Mouse (Mus musculus) hindbrain, embryonic 13.5 days (tissue): ENCODE measurements around the gene Arhgef25. TPM values are rescaled to one million over a fixed set of nuclear protein-coding genes. Genes with fewer than 3 reads are reported as not detected.
"Not testable (repeated sequence)": the region's sequence is repeated elsewhere in the genome, so short reads cannot be mapped to it uniquely, and the experiment has no call there.

Experiments
- ATAC-seq: fragments of 200-750 bp; cut with Nextera tagmentation; 2 replicates; pipeline ENCODE4 v1.8.0; 2017; ENCODE audit warnings: moderate TSS enrichment; ENCODE audit not compliant: low FRiP score
- H3K27ac ChIP-seq: fragments of 300-500 bp; sonication (generic); 2 replicates; pipeline ENCODE4 v1.5.1; 2015; ENCODE audit warnings: inconsistent platforms, mild to moderate bottlenecking, moderate library complexity
- H3K27me3 ChIP-seq: fragments of 300-500 bp; sonication (generic); 2 replicates; pipeline ENCODE4 v1.6.1; 2015; ENCODE audit warnings: mild to moderate bottlenecking, inconsistent platforms
- H3K36me3 ChIP-seq: fragments of 300-500 bp; sonication (generic); 2 replicates; pipeline ENCODE4 v1.6.1; 2015; ENCODE audit warnings: mild to moderate bottlenecking, inconsistent platforms
- H3K4me1 ChIP-seq: fragments of 300-500 bp; sonication (generic); replicated peaks from 2 replicates; pipeline ENCODE4 v1.6.1; 2015; ENCODE audit warnings: inconsistent platforms
- H3K4me2 ChIP-seq: fragments of 300-500 bp; sonication (generic); 2 replicates; pipeline ENCODE4 v1.6.1; 2015; ENCODE audit warnings: inconsistent platforms, mild to moderate bottlenecking, moderate library complexity
- H3K4me3 ChIP-seq: fragments of 300-500 bp; sonication (generic); 2 replicates; pipeline ENCODE4 v1.5.1; 2015; ENCODE audit warnings: mild to moderate bottlenecking, inconsistent platforms
- H3K9ac ChIP-seq: fragments of 300-500 bp; sonication (generic); 2 replicates; pipeline ENCODE4 v1.6.1; 2015; ENCODE audit warnings: mild to moderate bottlenecking, inconsistent platforms
- H3K9me3 ChIP-seq: fragments of 300-500 bp; sonication (generic); 2 replicates; pipeline ENCODE4 v1.6.1; 2016; ENCODE audit warnings: inconsistent platforms
- WGBS: fragments of 180-500 bp; shearing (Covaris S2); methylation state at CpG from one replicate; pipeline ENCODE4 v1.1.7; 2015; 5-methylcytosine and 5-hydroxymethylcytosine counted together
- polyA plus RNA-seq: library from polyadenylated mRNA; unstranded; fragments of >200 nt; fragmentation: Nextera tagmentation; extraction: Ambion mirVana; gene quantifications from 2 replicates; pipeline ENCODE4 v1.2.1, GENCODE M21; 2015

Arhgef25 gene
- polyA plus RNA-seq, 1 experiment from 2014 or later: 28.4 TPM

DNA sequence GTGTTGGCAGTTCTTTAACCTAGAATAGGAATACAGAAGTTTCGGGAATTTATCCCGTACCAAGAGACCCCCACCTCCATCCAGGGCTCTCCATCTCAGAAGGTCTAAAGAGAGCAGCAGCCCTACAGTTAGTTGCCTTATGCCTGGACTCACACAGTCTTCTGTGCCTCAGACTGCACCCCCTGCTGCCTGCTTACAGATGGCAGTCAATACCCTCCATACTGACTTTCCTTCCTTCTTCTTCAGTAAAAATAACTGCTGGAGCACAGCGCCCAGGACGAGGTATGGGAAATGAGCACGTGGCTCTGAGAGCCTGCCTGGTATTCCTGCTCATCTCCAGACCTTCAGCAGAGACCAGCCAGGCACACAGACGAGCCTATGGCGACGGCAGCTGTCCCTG lies 10.4 kb upstream of the Arhgef25 start:
- Histone ChIP-seq H3K4me1 (peaks cover 14% of the 10 kb centered on the region), H3K27ac (no peak overlapping the region), H3K4me3 (no peak overlapping the region), H3K9me3 (no peaks in the 10 kb centered on the region), H3K36me3 (peaks cover 76% of the 10 kb centered on the region), H3K27me3 (no peaks in the 10 kb centered on the region), H3K4me2 (no peak overlapping the region), H3K9ac (no peak overlapping the region)
- WGBS: 88% methylated on average over 8 of the region's 8 CpGs
- no peak for ATAC-seq

DNA sequence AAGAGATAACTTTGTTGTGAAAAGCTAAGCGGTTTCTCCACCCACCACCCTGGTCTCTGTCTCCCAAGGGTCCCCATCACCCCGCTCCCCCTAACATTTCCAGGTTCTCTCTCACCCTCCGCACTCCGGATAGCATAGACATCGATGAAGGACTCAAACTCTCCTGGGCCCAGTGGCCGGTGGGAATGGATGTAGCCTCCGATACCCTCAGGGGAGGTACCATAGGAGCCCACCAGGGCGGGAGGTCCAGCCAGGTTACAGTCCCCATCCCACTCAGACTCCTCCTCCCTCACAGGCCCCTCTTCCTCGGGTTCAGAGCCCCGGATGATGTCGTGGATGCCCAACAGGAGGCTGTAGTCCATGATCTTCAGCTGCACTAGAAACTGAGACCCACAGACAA lies 9.6 kb upstream of the Arhgef25 start:
- Histone ChIP-seq H3K4me1 (peaks cover 20% of the 10 kb centered on the region), H3K9me3 (no peaks in the 10 kb centered on the region), H3K36me3 (peaks cover 68% of the 10 kb centered on the region), H3K27ac (no peak overlapping the region), H3K4me2 (no peak overlapping the region), H3K9ac (peak overlapping the region; percentile 24; the same call in 1 of the 2 replicates), H3K27me3 (no peaks in the 10 kb centered on the region), H3K4me3 (no peak overlapping the region)
- WGBS: 87% methylated on average over 11 of the region's 11 CpGs
- ATAC-seq: no peak

DNA sequence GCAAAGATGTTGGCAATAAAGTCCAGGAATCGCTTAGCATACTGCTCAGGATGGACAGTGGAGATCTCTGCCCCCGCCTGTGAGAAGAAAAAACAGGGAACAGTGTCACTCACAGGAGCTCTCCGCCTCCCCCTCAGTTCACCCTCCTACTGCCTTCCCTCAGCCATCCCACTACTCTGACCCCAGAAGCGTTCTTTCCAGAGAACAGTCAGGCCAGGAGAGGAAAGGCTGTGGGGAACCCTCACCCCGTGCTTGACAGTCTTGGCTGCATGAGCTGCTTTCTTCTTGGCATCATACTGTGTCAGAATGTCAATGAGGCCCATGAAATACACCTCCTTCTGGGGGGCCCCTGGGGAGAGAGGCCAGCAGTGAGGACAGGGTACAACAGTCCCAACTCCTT lies 9.2 kb upstream of the Arhgef25 start:
- H3K4me2 ChIP-seq: no peak overlapping the region
- no peaks in the 10 kb centered on the region for H3K27me3 ChIP-seq
- H3K4me1 ChIP-seq: peaks cover 24% of the 10 kb centered on the region
- H3K36me3 ChIP-seq: peaks cover 66% of the 10 kb centered on the region
- H3K27ac ChIP-seq: no peak overlapping the region
- H3K9me3 ChIP-seq: no peaks in the 10 kb centered on the region
- H3K9ac ChIP-seq: peak overlapping the region; percentile 24; the same call in 1 of the 2 replicates
- ATAC-seq: no peak
- no peak overlapping the region for H3K4me3 ChIP-seq
- 68% methylated on average over 5 of the region's 5 CpGs for WGBS

DNA sequence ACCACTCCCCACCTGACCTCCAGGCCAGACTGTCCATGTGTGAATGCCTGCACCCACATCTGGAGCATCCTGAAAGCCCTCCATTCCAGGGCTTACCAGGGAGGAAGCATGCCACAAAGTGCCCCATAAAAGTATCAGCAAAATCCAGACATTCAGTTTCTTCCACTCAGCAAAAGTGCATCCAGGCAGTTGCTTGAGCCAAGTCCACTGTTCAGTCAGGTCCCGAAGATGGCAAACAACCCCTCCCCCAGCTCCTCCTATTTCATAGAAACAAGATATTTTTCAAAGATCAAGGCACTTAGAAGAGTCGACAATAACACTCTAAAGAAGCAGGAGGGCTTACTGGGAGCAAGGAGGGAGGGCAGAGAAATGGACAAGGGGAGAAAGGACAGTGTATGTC lies 8.6 kb upstream of the Arhgef25 start:
- Histone ChIP-seq H3K27me3 (no peaks in the 10 kb centered on the region), H3K9ac (no peak overlapping the region), H3K36me3 (peaks cover 60% of the 10 kb centered on the region), H3K4me1 (peaks cover 25% of the 10 kb centered on the region), H3K4me2 (no peak overlapping the region), H3K9me3 (no peaks in the 10 kb centered on the region), H3K4me3 (no peak overlapping the region), H3K27ac (no peak overlapping the region)
- 76% methylated on average over 2 of the region's 2 CpGs for WGBS
- no peak for ATAC-seq

DNA sequence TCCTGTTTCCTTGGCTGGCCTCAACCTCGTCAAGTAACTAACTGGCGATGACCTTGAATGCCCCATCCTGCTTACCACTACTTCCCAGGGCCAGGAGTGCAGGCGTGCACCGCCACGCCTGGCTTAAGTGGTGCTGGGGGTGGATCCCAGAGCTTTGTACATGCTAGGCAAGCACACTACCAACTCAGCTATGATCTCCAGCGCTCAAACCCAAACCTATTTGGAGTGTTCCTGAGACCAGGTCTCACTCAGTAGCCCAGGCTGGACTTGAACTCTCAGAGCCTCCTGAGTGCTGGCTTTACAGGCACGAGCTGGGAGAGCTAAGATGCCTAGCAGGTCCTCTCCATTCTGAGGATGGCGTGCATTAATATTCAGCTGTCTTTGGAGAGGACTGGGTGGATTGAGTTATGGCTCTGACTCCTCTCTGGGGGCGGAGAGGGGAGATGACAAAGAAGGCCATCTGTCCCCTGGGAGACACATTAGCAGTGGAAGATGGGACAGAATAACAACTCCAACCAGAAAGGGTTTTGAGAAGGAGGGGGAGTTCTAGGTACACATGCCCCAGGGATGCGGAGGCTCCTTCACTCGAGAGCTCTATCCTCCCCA lies 7.7 kb upstream of the Arhgef25 start:
- H3K4me2 ChIP-seq: no peak overlapping the region
- 75% methylated on average over 11 of the region's 11 CpGs for WGBS
- H3K4me1 ChIP-seq: peaks cover 33% of the 10 kb centered on the region
- H3K36me3 ChIP-seq: peaks cover 59% of the 10 kb centered on the region
- H3K4me3 ChIP-seq: no peak overlapping the region
- H3K9me3 ChIP-seq: no peaks in the 10 kb centered on the region
- ATAC-seq: no peak
- H3K27ac ChIP-seq: no peak overlapping the region; the same call in 1 of the 2 replicates
- 0 out of 2 replicates have a peak overlapping the region, but pooled peaks have one; percentile 9 for H3K9ac ChIP-seq
- no peaks in the 10 kb centered on the region for H3K27me3 ChIP-seq

DNA sequence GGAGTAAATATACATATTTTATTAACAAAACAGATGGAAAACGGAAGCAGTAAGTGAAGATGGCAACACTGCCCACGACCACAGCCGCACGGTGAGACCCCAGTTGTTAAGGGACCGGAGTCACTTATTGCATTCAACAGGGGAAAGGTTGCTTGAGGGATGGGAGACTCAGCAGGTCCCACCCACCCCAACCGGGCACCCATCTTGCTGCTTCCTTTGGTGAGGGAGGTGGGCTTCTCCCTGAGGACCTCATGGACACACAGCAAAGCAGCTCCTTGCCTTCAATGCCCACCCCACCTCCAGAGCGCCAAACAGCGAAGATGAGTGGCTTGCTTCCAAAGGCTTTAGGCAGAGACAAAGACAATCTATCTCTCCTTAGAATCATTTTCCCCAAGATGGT lies 7.2 kb upstream of the Arhgef25 start:
- Histone ChIP-seq H3K9ac (no peak overlapping the region), H3K4me2 (no peak overlapping the region), H3K4me3 (no peak overlapping the region), H3K27ac (peak overlapping the region; percentile 35; the same call in 1 of the 2 replicates), H3K36me3 (peaks cover 59% of the 10 kb centered on the region), H3K4me1 (peaks cover 37% of the 10 kb centered on the region), H3K9me3 (no peaks in the 10 kb centered on the region), H3K27me3 (no peaks in the 10 kb centered on the region)
- no peak for ATAC-seq
- WGBS: 93% methylated on average over 8 of the region's 8 CpGs

DNA sequence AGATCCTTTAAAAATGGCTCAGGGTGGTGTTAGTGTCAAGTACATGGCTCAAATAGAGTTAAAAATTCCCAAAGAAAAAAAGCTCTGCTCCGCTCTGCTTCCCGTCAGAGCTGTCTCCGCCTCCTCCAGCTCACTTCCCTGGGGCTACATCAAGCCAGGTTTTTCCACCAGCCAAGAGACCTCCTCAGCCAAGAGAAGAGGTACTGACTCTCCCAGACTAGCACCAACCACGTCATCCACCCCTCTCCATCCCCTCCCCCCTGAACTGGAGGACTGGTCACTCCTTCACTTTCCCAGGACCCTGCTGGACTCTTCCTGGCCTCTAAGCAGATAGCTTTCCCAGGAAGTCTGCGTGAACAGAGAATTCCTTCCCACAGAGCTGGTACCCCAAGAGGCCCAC lies 6.5 kb upstream of the Arhgef25 start:
- Histone ChIP-seq H3K4me2 (peak overlapping the region; percentile 86), H3K27ac (peak overlapping the region; percentile 94), H3K36me3 (peaks cover 54% of the 10 kb centered on the region), H3K27me3 (no peaks in the 10 kb centered on the region), H3K4me3 (peak overlapping the region; percentile 86), H3K9ac (peak overlapping the region; percentile 97), H3K9me3 (no peaks in the 10 kb centered on the region), H3K4me1 (peaks cover 38% of the 10 kb centered on the region)
- peak; percentile 37 for ATAC-seq
- WGBS: 4% methylated on average over 5 of the region's 5 CpGs

DNA sequence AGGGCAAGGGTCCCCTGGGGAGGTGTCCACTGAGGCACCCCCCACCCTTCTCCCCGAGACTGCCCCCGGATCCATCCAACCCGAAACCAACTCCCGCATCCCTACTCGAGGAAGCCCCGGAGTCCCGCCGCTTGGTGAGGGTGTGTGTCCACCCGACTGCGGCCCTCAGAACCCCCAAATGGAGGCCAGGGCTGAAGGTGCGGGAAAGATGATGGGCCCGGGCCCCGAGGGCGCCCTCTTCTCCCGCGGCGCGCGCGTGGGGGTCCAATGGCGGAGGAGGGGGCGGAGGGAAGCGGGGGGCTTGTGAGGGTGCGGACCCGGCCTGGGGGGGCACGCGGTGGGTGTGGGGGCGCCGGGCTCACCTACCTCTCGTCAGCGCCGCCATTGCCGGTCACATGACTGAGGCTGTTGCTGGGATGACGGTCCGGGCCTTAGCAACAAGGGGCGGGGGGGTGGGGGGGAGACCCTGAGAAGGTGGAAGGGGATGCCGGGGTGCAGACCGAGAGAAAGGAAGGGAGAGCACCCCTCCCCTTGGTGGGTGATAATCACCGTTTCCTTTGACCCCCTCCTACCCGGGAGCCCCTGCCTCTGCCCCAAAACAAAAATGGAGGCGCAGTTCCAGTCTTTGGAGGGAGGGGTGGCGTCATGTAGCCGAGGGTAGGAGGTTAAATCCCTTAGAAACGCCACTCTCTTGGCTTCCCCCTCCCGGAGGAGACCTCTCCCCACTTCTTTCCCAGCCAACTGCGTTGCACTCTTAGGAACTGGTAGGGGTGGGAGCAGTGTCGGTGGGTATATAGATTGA lies 5.6 kb upstream of the Arhgef25 start, which contains the start of gene Dtx3:
Gene Dtx3, minus strand, starts transcription at position 401 of the 802 bp plus-strand sequence.
- H3K27ac ChIP-seq: peak within 1 kb of the TSS; percentile 94
- no peaks in the 10 kb centered on the region for H3K27me3 ChIP-seq
- H3K9ac ChIP-seq: peak within 1 kb of the TSS; percentile 97
- peak; percentile 58 for ATAC-seq
- no peaks in the 10 kb centered on the region for H3K9me3 ChIP-seq
- peak within 1 kb of the TSS; percentile 86 for H3K4me2 ChIP-seq
- peak within 1 kb of the TSS; percentile 86 for H3K4me3 ChIP-seq
- H3K36me3 ChIP-seq: peaks cover 57% of the 10 kb centered on the region
- peaks cover 46% of the 10 kb centered on the region for H3K4me1 ChIP-seq
- WGBS: under 1% methylated on average over 44 of the region's 47 CpGs

DNA sequence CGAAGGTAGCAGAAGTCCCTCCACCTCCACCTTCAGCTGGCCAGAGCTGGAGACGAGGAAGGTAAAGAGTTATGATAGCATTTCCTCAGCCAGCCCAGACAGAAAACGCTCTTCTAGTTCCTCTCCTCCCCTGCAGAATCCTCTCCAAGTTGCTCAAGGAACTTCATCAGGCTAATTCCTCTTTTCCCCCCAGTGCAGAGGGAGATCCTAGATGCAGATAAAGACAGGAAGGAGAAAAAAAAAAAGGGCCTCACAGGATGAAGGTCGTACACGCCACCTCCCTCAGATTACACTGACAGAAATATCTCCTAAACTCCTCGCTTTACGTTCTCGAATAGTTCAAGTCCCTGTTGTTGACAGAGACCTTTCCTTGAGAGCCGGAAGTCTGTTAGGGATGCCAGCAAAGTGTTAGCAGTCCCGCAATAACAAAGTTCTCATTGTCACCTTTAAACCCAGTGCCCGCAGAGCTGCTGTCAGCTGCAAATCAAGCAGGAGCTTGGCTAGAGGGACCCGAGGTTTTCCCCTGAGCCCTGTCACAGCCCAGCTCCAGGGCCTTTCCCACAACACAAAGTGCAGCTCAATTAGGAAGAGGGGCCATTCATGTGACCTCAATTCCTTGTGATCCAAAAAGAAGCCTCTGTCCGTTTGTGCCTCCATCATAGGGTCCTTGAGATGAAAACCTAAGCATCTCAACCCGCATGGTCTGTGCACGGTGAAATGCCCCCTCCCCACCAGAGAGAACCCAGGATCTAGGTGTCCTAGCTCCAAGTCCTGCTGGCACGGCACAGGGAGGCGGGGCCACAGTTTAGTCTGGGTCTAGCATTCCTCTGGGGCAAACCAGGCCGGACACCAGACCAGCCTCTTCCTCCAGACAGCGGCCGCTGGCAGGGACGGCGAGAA lies 4.8 kb upstream of the Arhgef25 start:
- Histone ChIP-seq H3K4me1 (peaks cover 54% of the 10 kb centered on the region), H3K4me2 (peak overlapping the region; percentile 86), H3K9ac (peak overlapping the region; percentile 97), H3K27me3 (no peaks in the 10 kb centered on the region), H3K36me3 (peaks cover 50% of the 10 kb centered on the region), H3K9me3 (no peaks in the 10 kb centered on the region), H3K27ac (peak overlapping the region; percentile 94), H3K4me3 (peak overlapping the region; percentile 86)
- WGBS: 23% methylated on average over 22 of the region's 22 CpGs
- ATAC-seq: peak; percentile 50; the same call in 1 of the 2 replicates

DNA sequence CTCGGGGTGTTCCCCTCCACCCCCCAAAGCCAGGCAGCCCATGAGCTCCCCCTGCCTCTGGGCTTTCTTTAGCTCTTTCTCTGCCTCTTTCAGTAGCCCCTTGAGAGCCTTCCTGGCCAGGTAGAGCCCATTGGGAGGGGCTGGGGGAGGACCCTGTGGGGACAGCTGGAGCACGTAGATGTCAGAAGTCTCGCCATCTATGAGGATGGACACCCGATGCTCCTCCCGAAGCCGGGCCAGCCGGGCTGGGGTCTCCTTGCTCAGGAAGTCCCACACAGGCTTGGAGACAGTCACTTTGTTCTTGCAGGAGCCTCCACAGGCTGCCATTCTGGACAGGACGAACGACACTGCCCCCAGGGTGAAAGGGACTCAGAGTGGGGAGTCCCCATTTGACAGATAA lies 3.1 kb upstream of the Arhgef25 start:
- Histone ChIP-seq H3K36me3 (peaks cover 33% of the 10 kb centered on the region), H3K9ac (peak overlapping the region; percentile 46; the same call in 1 of the 2 replicates), H3K27me3 (no peaks in the 10 kb centered on the region), H3K27ac (no peak overlapping the region), H3K4me3 (no peak overlapping the region), H3K4me1 (peaks cover 68% of the 10 kb centered on the region), H3K9me3 (no peaks in the 10 kb centered on the region), H3K4me2 (no peak overlapping the region)
- no peak for ATAC-seq
- WGBS: 81% methylated on average over 9 of the region's 9 CpGs

DNA sequence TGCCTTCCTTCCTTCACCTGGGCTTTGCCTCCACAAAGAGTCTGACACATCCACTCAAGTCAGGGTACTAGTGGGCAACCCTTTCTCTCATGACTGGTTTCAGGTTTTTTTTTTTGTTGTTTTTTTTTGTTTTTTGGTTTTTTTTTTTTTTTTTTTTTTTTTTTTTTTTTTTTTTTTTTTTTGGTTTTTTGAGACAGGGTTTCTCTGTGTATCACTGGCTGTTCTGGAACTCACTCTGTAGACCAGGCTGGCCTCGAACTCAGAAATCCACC lies 2.1 kb upstream of the Arhgef25 start:
- WGBS: 87% methylated on average over 1 of the region's 1 CpGs
- Histone ChIP-seq H3K36me3 (peaks cover 24% of the 10 kb centered on the region), H3K4me1 (peaks cover 75% of the 10 kb centered on the region)
- not testable (repeated sequence) for ATAC-seq, H3K9ac ChIP-seq, H3K27me3 ChIP-seq, H3K4me3 ChIP-seq, H3K4me2 ChIP-seq, H3K27ac ChIP-seq, H3K9me3 ChIP-seq
